Mouse (Mus musculus): Measurements from ENCODE around the gene Sowahc. TPM values are rescaled to one million over a fixed set of nuclear protein-coding genes. Genes with fewer than 3 reads are reported as not detected.

The Sowahc gene
- polyA plus RNA-seq, 1 experiment from 2014 or later = 13.9 TPM

GRCm38 (mm10) chr10:59225137-59225536 lies 3.4 kb downstream of the Sowahc start:
- ATAC-seq (ENCODE audit: insufficient read depth, low FRiP score, low read depth) = no peak
- H3K27ac ChIP-seq = no peak overlapping the region
- H3K4me3 ChIP-seq (replicated peaks) = no peak overlapping the region
- no peaks in the 10 kb centered on the region for H3K9me3 ChIP-seq
- peaks cover 13% of the 10 kb centered on the region for H3K4me1 ChIP-seq
- H3K9ac ChIP-seq = no peak overlapping the region
- H3K27me3 ChIP-seq (replicated peaks) = no peaks in the 10 kb centered on the region
- H3K36me3 ChIP-seq = no peaks in the 10 kb centered on the region
- WGBS = 81% methylated on average over 2 of the region's 2 CpGs
- 0 out of 2 replicates have a peak overlapping the region, but pooled peaks have one; percentile 16 for H3K4me2 ChIP-seq

DNA sequence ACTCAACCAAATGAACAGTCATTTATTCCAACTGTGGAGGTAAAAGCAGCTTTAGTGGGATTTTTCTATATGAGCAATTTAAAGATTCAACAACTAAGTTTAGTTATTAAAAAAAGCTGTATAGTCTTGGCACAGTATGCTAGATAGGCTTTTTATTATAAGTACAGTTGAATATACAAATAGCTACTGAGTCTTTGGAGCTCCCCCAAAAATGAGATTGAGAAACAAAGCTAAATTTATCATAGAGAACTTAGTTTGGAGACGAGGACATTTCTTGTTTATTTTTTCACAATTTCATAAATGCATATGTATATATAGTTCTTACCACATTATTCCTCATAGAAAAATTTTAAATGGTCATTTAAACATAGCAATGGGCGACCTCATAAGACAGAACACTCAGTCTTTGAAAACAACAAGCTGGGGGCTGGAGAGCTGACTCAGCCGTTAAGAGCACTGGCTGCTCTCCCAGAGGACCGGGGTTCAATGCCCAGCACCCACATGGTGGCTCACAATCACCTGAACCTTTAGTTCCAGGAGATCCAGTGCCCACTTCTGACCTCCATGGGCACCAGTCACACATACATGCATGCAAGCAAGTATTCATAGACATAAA lies 7.6 kb downstream of the Sowahc start:
- Histone ChIP-seq H3K4me1 (peaks cover 6% of the 10 kb centered on the region; the same call in 1 of the 2 replicates), H3K4me3 (replicated peaks) (no peak overlapping the region)
- no peak for ATAC-seq (ENCODE audit: insufficient read depth, low FRiP score, low read depth)

GRCm38 (mm10) chr10:59235227-59235626 lies 13.5 kb downstream of the Sowahc start:
- Histone ChIP-seq H3K4me1 (peaks cover 3% of the 10 kb centered on the region; the same call in 1 of the 2 replicates), H3K4me3 (replicated peaks) (no peak overlapping the region), H3K9me3 (no peaks in the 10 kb centered on the region), H3K9ac (no peak overlapping the region), H3K27me3 (replicated peaks) (no peaks in the 10 kb centered on the region), H3K27ac (no peak overlapping the region), H3K4me2 (no peak overlapping the region), H3K36me3 (no peaks in the 10 kb centered on the region)
- no peak for ATAC-seq (ENCODE audit: insufficient read depth, low FRiP score, low read depth)
- WGBS = 88% methylated on average over 2 of the region's 2 CpGs

More for the DNA sequence above, 7.6 kb downstream of the Sowahc start:
- H3K36me3 ChIP-seq = no peaks in the 10 kb centered on the region
- no peak overlapping the region for H3K4me2 ChIP-seq
- H3K27ac ChIP-seq = no peak overlapping the region
- H3K27me3 ChIP-seq (replicated peaks) = no peaks in the 10 kb centered on the region
- no peak overlapping the region for H3K9ac ChIP-seq
- 53% methylated on average over 4 of the region's 4 CpGs for WGBS
- H3K9me3 ChIP-seq = no peaks in the 10 kb centered on the region

DNA sequence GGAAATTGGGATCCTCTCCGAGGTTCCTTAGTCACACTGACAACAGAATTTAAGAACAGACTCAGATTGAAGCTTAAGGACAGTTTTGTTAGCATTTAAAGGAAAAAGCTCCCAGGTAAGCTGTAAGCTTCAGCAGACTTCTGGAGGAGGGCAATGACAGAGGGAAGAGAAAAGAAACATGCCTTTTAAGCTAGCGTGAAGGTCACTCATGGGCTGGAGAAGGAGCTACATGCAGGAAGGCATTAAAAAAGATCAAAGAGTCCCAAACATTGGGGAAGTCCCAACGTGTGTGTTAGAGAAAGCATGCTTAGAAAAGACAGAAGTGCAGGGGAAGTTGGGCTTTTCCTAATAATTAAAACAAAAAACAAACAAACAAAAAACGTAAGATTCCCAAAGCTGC lies 14.1 kb downstream of the Sowahc start:
- Histone ChIP-seq H3K4me2 (no peak overlapping the region), H3K9me3 (no peaks in the 10 kb centered on the region), H3K4me3 (replicated peaks) (no peak overlapping the region), H3K4me1 (peaks cover 3% of the 10 kb centered on the region; the same call in 1 of the 2 replicates), H3K9ac (no peak overlapping the region), H3K36me3 (no peaks in the 10 kb centered on the region), H3K27ac (no peak overlapping the region), H3K27me3 (replicated peaks) (no peaks in the 10 kb centered on the region)
- no peak for ATAC-seq (ENCODE audit: insufficient read depth, low FRiP score, low read depth)
- WGBS = 53% methylated on average over 4 of the region's 4 CpGs

- WGBS = 72% methylated on average over 6 of the region's 6 CpGs
Measured at GRCm38 (mm10) chr10:59236486-59236885, 14.7 kb downstream of the Sowahc start.

GRCm38 (mm10) chr10:59237757-59238156 lies 16.0 kb downstream of the Sowahc start:
- Histone ChIP-seq H3K9me3 (no peaks in the 10 kb centered on the region), H3K4me1 (peaks cover 3% of the 10 kb centered on the region; the same call in 1 of the 2 replicates), H3K4me2 (no peak overlapping the region), H3K36me3 (no peaks in the 10 kb centered on the region), H3K27ac (no peak overlapping the region), H3K4me3 (replicated peaks) (no peak overlapping the region), H3K9ac (no peak overlapping the region), H3K27me3 (replicated peaks) (no peaks in the 10 kb centered on the region)
- no peak for ATAC-seq (ENCODE audit: insufficient read depth, low FRiP score, low read depth)
- WGBS = 33% methylated on average over 3 of the region's 3 CpGs

More at GRCm38 (mm10) chr10:59236486-59236885, 14.7 kb downstream of the Sowahc start:
- no peaks in the 10 kb centered on the region for H3K36me3 ChIP-seq
- no peak overlapping the region for H3K4me2 ChIP-seq
- no peak for ATAC-seq (ENCODE audit: insufficient read depth, low FRiP score, low read depth)
- no peaks in the 10 kb centered on the region for H3K9me3 ChIP-seq
- H3K4me3 ChIP-seq (replicated peaks) = no peak overlapping the region
- no peaks in the 10 kb centered on the region for H3K27me3 ChIP-seq (replicated peaks)
- H3K9ac ChIP-seq = no peak overlapping the region
- H3K4me1 ChIP-seq = peaks cover 3% of the 10 kb centered on the region; the same call in 1 of the 2 replicates
- H3K27ac ChIP-seq = no peak overlapping the region

GRCm38 (mm10) chr10:59241141-59241541 lies 19.4 kb downstream of the Sowahc start:
- Histone ChIP-seq H3K4me2 (no peak overlapping the region), H3K9ac (no peak overlapping the region), H3K4me3 (replicated peaks) (no peak overlapping the region), H3K27ac (peak overlapping the region; percentile 68), H3K27me3 (replicated peaks) (no peaks in the 10 kb centered on the region), H3K9me3 (no peaks in the 10 kb centered on the region), H3K4me1 (no peaks in the 10 kb centered on the region), H3K36me3 (no peaks in the 10 kb centered on the region)
- ATAC-seq (ENCODE audit: insufficient read depth, low FRiP score, low read depth) = peak; percentile 83
- WGBS = 41% methylated on average over 3 of the region's 3 CpGs

- Histone ChIP-seq H3K4me1 (0 out of 2 replicates have a peak, but pooled peaks cover 6% of the 10 kb centered on the region), H3K4me3 (replicated peaks) (no peak overlapping the region), H3K4me2 (no peak overlapping the region), H3K27me3 (replicated peaks) (no peaks in the 10 kb centered on the region), H3K27ac (no peak overlapping the region), H3K9ac (no peak overlapping the region), H3K36me3 (no peaks in the 10 kb centered on the region), H3K9me3 (no peaks in the 10 kb centered on the region)
- no peak for ATAC-seq (ENCODE audit: insufficient read depth, low FRiP score, low read depth)
- 57% methylated on average over 3 of the region's 3 CpGs for WGBS
Measured at GRCm38 (mm10) chr10:59249531-59249930, 27.8 kb downstream of the Sowahc start.

GRCm38 (mm10) chr10:59250679-59251078 lies 28.9 kb downstream of the Sowahc start:
- WGBS = 56% methylated on average over 2 of the region's 2 CpGs
- ATAC-seq (ENCODE audit: insufficient read depth, low FRiP score, low read depth) = no peak
- no peaks in the 10 kb centered on the region for H3K36me3 ChIP-seq

DNA sequence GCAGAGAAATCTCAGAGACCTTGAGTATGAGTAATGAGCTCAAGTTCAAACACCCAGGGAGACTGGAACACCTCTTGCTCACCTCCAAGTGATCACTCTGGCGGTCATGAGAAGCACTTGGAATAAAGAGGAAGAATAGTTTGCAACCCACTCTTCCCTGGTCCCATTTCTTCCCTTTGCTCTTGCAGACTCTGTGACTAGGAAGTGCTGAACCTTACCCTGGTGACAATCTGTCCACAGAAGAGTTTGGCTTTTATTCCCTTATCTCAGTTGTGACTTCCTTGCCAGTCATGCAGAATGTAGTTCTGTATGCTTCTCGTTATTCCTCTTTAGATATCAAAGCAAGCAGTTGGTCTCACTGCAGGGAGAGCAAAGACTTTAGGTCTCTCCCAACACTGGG lies 30.2 kb downstream of the Sowahc start:
- WGBS = 40% methylated on average over 2 of the region's 2 CpGs
- ATAC-seq (ENCODE audit: insufficient read depth, low FRiP score, low read depth) = no peak

More at GRCm38 (mm10) chr10:59250679-59251078, 28.9 kb downstream of the Sowahc start:
- Histone ChIP-seq H3K4me2 (no peak overlapping the region), H3K27ac (no peak overlapping the region), H3K4me3 (replicated peaks) (no peak overlapping the region), H3K9me3 (no peaks in the 10 kb centered on the region), H3K4me1 (0 out of 2 replicates have a peak, but pooled peaks cover 10% of the 10 kb centered on the region), H3K9ac (no peak overlapping the region), H3K27me3 (replicated peaks) (no peaks in the 10 kb centered on the region)

DNA sequence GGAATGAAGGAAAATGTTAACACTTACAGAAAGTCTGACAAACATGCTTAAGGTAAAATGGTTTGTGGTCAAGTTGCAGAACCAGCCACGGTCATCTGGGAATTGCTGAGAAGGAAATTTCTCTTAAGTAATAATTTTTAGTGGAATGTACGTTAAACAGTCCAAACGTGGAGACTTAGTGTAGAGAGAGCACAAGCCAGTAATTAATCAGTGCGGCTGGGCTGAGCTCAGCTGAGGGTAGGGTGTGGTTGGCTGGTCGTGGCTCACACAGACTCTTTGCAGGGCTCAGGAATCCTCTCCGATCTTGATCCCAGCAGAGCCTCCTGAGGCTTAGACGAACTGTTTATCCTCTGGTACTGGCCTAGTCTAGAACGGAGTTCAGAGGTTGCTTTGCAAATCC lies 30.6 kb downstream of the Sowahc start:
- H3K27me3 ChIP-seq (replicated peaks) = no peaks in the 10 kb centered on the region
- H3K4me1 ChIP-seq = 0 out of 2 replicates have a peak, but pooled peaks cover 10% of the 10 kb centered on the region
- H3K4me3 ChIP-seq (replicated peaks) = no peak overlapping the region
- H3K4me2 ChIP-seq = no peak overlapping the region
- no peak for ATAC-seq (ENCODE audit: insufficient read depth, low FRiP score, low read depth)
- H3K27ac ChIP-seq = no peak overlapping the region
- 26% methylated on average over 8 of the region's 8 CpGs for WGBS
- H3K36me3 ChIP-seq = no peaks in the 10 kb centered on the region
- no peaks in the 10 kb centered on the region for H3K9me3 ChIP-seq
- no peak overlapping the region for H3K9ac ChIP-seq

More for the DNA sequence above, 30.2 kb downstream of the Sowahc start:
- no peaks in the 10 kb centered on the region for H3K36me3 ChIP-seq
- no peaks in the 10 kb centered on the region for H3K9me3 ChIP-seq
- H3K4me1 ChIP-seq = 0 out of 2 replicates have a peak, but pooled peaks cover 10% of the 10 kb centered on the region
- H3K27me3 ChIP-seq (replicated peaks) = no peaks in the 10 kb centered on the region
- H3K4me3 ChIP-seq (replicated peaks) = no peak overlapping the region
- H3K9ac ChIP-seq = no peak overlapping the region
- H3K4me2 ChIP-seq = no peak overlapping the region
- no peak overlapping the region for H3K27ac ChIP-seq

DNA sequence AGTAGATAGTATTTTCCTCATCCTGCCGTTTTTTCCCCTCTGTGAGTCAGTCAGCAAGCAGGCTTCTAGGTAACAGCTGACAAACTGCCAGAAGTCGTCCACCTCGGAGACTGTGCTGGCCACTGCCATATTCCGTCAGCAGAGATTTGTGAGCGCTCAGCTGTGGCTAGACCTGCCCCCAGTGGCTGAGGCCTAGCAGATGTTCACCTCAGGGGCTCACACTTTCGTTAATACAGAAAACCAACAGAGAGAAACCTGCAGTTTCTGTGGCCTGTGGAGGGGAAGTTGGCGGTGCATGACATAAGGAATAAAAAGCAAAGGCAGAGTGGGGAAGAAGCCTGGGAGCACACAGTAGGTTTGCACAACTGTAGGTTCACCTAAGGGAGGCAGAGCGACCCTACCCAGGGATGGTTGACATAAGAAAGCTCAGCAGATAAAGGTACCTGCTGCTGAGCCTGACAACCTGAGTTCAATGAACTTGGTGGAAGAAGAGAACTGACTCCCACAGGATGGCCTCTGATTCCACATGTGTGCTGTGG lies 31.9 kb downstream of the Sowahc start:
- Histone ChIP-seq H3K27ac (no peak overlapping the region), H3K9ac (no peak overlapping the region), H3K9me3 (no peaks in the 10 kb centered on the region), H3K27me3 (replicated peaks) (no peaks in the 10 kb centered on the region), H3K4me3 (replicated peaks) (no peak overlapping the region), H3K36me3 (no peaks in the 10 kb centered on the region), H3K4me2 (no peak overlapping the region), H3K4me1 (0 out of 2 replicates have a peak, but pooled peaks cover 10% of the 10 kb centered on the region)
- 76% methylated on average over 8 of the region's 8 CpGs for WGBS
- ATAC-seq (ENCODE audit: insufficient read depth, low FRiP score, low read depth) = no peak

Measured in stomach, embryonic 15.5 days (tissue).